Mouse (Mus musculus): ENCODE results near the gene Itgal.

The Itgal gene

DNA sequence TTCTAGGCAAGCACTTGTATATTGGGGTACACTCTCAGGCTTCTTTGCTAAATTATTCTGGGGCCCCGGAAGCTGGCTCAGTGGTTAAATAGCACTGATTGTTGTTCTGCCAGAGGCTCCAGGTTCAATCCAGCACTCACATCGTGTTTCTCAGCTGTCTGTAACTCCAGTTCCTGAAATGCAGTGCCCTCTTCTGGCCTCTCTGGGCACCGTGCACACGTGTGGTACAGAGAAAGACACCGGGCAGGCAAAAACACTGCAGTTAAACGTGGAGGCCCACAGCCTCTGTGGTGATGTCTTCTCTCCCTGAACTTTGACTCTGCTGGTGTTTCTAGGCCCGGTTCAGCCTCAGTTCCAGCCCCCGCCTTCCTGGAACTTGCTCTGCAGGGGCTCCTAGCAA is 17.7 kb upstream of the Itgal start:
- peak; percentile 61 for DNase-seq (ENCODE audit: low spot score)

- no peak for DNase-seq (ENCODE audit: low spot score)
Observed at GRCm38 (mm10) chr7:127280092-127280491, 16.0 kb upstream of the Itgal start.

DNA sequence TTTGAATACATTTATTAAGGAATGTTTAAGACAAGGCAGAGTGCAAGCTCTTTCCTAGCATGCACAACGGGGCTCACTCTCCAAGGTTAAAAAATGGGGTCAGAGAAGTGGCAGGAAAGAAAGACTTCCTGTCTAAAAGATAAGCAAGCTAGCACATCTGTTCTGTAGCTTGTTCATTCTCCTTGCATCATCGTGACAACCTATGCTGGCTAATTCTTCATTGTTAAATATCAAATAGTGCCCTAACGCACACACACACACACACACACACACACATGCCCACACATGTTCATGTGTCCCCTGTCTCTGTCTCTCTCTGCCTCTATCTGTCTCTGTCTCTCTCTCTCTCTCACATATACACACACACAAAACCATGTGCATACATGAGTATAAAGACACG is 14.9 kb upstream of the Itgal start:
- DNase-seq (ENCODE audit: low spot score): no peak

GRCm38 (mm10) chr7:127282190-127282589 is 13.9 kb upstream of the Itgal start:
- DNase-seq (ENCODE audit: low spot score): no peak

DNA sequence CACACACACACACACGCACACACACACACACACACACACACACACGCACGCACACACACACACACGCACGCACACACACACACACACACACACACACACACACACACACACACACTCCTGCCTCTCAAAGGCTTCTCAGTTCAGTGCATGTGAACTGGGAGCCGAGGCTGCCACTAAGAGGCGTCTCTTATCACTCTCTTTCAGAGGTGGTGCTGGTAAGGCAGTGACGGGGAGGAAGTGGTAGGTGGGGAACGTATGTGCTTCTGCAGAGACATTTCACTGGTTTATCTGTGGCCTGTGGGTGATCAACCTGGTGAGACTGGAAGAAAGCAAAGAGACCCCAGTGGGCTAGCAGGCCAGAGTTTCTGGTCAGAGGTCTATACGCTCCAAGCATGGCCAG is 10.9 kb upstream of the Itgal start:
- no peak for DNase-seq (ENCODE audit: low spot score)

DNA sequence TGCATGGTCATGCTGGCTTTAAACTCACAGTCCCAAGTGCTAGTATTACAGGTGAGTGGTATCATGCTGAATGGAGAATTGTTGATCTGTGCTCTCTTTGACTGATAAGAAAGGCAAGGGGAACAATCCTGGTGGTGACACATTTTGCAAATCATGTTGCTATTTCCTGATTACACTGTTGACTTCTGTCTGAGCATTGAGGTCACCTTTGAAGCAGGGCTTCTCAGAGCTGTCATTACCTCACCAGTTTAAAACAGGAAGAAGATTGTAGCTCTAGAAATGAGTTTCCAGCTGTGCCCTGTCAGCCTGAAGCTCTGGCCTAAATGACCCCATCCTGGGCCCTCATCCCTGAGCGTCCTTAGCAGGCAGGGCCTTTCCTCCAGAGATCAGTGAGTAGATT is 8.1 kb upstream of the Itgal start:
- DNase-seq (ENCODE audit: low spot score): peak; percentile 26

DNA sequence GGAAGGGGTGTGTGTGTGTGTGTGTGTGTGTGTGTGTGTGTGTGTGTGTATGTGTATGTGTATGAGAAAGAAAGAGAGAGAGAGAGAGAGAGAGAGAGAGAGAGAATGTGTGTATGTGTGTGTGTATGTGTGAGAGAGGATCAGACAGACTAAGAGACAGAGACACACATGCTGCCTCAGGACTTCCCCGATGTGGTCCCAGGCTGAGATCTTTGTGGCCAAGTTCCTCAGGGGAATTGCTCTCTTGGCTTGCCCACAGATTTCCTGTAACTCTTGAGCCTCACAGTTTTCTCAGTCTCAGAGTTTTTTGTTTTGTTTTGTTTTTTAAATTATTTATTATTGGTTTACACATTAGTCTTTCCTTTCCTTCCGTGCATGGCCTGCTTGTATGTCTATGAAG is 6.8 kb upstream of the Itgal start:
- DNase-seq (ENCODE audit: low spot score): no peak

DNA sequence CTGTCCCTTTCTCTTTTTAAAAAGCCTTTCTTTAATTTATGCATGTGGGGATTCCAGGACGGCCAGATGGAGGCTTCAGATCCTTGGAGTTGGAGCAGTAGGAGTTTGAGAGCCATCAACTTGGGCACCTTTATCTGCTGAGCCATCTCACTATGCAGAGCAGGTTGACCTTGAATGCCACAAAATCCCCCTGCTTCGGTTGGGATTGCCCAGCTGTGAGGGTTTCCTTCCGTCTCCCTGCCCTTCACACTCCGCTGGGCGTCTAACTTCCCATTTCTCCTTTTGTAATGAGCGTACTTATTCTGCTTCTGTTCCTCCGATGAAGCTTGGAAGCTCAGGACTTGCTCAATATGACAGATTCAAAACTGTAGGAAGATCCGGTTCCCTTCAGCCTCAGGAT is 5.9 kb upstream of the Itgal start:
- DNase-seq (ENCODE audit: low spot score): no peak

- DNase-seq (ENCODE audit: low spot score): no peak
Observed at GRCm38 (mm10) chr7:127296786-127297555, 911 bp downstream of the Itgal start.

- no peak for DNase-seq (ENCODE audit: low spot score)
Observed at GRCm38 (mm10) chr7:127297586-127298193, 1.6 kb downstream of the Itgal start.

DNA sequence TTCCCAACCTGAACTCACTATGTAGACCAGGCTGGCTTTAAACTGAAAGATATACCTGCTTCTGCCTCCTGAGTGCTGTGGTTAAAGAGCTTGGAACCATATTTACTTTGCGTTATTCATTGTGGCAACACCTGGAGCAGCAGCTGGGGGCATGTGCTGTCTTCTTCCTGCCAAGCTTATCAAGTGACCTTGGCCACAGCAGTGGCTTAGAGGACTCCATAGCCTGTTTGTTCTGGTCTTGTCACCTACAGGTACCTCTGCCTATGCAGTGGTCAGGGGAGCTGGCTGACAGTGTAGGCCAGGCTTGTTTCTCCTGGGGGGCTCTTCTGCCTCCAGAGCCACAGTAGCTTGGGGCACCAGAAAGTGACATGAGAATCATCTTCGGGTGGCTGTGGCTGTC is 12.4 kb downstream of the Itgal start:
- no peak for DNase-seq (ENCODE audit: low spot score)

GRCm38 (mm10) chr7:127308887-127309286 is 12.8 kb downstream of the Itgal start:
- DNase-seq (ENCODE audit: low spot score): peak; percentile 67

DNA sequence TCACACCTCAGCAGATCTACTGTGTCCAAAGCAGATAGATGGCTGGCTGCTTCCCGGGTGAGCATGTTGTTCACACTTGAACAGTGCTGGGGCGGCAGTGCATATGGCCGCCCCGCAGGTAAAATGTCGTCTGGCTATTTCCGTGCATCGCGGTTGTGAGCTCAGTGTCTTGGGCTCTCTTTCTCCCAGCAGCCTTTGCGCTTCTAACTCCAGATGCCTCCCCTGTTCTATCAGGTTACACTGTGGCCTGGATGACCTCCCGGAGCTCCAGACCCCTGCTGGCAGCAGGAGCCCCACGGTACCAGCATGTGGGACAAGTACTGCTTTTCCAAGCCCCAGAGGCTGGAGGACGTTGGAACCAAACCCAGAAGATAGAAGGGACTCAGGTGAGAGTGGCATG is 13.9 kb downstream of the Itgal start:
- no peak for DNase-seq (ENCODE audit: low spot score)

GRCm38 (mm10) chr7:127313912-127314311 is 17.9 kb downstream of the Itgal start:
- DNase-seq (ENCODE audit: low spot score): no peak

DNA sequence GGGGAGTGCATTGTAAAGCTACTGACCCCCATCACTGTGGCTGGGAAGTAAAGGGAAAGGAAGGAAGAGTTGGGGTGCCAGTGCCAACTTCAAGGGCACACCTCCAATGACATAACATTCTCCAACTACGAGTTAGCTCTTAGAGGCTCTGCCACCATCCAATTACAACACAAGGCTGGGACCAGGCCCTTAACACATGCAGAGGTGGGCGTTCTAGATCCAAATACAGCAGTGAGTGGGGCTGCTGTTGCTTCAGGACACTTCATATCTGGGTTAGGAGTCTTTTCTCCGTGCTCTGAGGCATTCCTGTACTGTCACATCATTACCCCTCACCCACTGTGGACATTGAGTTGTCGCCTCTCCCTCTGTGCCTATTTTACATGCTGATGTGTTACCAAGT is 25.0 kb downstream of the Itgal start:
- no peak for DNase-seq (ENCODE audit: low spot score)

- no peak for DNase-seq (ENCODE audit: low spot score)
Observed at GRCm38 (mm10) chr7:127322085-127322484, 26.0 kb downstream of the Itgal start.

- no peak for DNase-seq (ENCODE audit: low spot score)
Observed at GRCm38 (mm10) chr7:127324944-127325343, 28.9 kb downstream of the Itgal start.

- no peak for DNase-seq (ENCODE audit: low spot score)
Observed at GRCm38 (mm10) chr7:127325550-127325949, 29.5 kb downstream of the Itgal start.

- peak; percentile 32 for DNase-seq (ENCODE audit: low spot score)
Observed at GRCm38 (mm10) chr7:127326685-127327084, 30.6 kb downstream of the Itgal start.

GRCm38 (mm10) chr7:127333240-127333639 is 37.2 kb downstream of the Itgal start:
- DNase-seq (ENCODE audit: low spot score): no peak

DNA sequence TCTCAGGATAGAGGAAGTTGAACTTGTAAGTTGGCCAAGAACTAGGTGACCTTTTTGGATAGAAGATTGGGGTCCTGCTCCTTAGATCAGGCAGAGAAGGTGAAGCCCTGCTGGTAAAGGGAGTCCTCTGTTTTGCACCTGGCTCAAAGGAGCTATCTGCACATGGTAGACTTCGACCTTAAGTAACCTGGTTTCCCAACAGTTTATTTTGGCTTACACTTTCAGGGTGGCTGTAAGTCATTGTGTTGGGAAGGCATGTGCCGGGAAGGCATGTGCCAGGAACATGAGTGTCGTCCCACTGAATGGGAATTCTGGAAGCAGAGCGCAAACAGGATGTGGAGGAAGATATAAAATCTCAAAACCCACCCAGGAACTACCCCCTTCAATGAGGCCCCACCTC is 39.5 kb downstream of the Itgal start:
- no peak for DNase-seq (ENCODE audit: low spot score)

DNA sequence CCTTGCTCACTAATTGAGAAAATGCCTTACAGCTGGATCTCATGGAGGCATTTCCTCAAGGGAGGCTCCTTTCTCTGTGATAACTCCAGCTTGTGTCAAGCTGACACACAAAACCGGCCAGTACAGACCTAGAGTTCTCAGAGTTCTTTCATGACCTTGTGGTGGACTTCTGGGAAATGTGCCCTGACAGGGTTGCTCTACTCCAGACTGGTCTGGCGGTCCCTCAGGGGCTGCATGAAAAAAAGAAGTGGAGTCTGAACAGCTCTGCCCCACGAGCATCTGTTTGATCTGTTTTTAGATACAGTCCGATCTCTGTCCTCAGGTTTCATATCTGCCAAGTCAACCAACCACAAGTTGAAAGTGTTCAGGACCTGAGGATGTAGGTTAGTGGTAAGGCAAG is 41.6 kb downstream of the Itgal start:
- no peak for DNase-seq (ENCODE audit: low spot score)

DNA sequence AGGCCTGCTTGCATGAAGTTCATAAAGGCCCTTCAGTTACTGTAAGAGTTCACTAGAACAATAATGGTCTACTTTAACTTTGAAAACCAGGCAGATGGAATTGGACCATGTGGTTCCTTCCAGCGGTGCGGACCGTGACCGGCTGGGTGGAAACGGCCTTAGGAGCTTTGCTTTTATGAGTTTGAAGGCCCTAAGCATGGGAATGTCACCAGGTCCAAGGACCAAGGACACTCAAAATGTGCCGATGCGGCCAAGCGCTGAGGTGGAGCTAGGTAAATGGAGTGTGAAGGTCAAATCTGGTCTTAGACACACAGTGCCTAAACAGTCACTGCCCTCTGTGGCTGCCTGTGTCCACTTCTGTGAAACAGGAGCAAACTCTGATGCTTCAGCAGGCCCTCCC is 45.3 kb downstream of the Itgal start:
- no peak for DNase-seq (ENCODE audit: low spot score)

DNA sequence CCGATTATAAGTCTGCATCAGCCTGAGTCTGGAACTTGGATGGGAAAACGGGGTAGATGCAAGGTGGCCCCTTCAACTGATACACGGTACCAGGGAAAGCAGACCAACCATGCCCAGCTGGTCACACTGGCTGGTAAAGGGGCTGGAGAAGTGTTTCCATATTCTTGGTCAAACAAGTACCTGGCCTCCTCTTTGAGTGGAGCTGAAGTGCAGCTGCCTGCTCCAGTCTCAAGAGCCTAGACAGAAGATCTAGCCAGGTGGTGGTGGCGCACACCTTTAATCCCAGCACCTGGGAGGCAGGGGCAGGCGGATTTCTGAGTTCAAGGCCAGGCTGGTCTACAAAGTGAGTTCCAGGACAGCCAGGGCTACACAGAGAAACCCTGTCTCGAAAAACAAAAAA is 45.8 kb downstream of the Itgal start:
- DNase-seq (ENCODE audit: low spot score): peak; percentile 34
